Mouse (Mus musculus) cerebellum, postnatal 4 days (tissue): Measurements from ENCODE around the gene Edn2.

Experiments used
- DNase-seq, 2 experiments: peaks; one replicate each; pipeline ENCODE4 v3.0.0; 2022; ENCODE audit warnings: low spot score in 2 of 2, mixed read lengths in 1 of 2

The Edn2 gene

GRCm38 (mm10) chr4:120161166-120161949, at the start of gene Edn2:
Gene Edn2 (plus strand): TSS chr4:120161206.
- no peak for DNase-seq

GRCm38 (mm10) chr4:120115516-120115915, 45.5 kb upstream of the Edn2 start:
- no peak for DNase-seq

DNA sequence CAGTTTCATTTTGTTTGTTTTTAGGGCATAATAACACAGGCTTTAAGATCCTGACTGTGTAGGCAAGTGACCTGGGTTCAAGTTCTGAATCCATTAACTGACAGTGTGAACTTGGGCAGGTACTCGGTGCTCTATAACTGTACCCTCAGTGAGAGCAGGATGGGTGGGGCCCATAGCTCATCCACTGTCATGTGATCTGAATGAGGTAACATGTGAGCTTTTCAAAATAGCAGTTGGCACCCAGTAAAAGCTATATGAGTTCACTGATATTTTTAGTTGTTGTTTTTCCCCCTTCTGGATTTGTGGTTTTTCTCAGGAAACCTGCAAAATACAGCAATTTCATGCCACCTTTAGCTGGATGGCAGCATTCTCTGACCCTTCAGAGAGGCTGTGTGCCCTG, 44.7 kb upstream of the Edn2 start:
- no peak for DNase-seq

- DNase-seq, result peak; percentile 54 to 82
Measured at GRCm38 (mm10) chr4:120120276-120120675, 40.7 kb upstream of the Edn2 start.

DNA sequence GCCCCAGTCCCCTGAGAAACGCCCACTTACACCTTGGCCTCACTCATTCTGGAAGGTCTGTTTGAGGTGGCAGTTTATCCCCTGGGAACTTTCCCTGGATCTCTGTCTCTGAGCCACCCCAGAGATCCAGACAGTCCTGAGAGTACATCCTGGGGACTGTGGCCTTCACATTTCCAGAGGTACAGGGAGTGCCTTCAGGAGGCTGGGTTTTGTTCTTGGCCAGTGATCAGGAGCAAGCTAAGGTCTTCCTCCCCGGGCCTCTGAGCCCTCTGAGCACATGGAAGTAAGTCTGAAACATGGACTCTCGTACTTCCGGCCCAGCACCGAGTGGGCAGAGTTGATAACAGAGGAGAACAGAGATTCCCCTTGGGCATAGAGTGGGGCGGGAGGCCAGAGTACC, 36.4 kb upstream of the Edn2 start:
- no peak for DNase-seq

- no peak for DNase-seq
Measured at GRCm38 (mm10) chr4:120126047-120126446, 35.0 kb upstream of the Edn2 start.

DNA sequence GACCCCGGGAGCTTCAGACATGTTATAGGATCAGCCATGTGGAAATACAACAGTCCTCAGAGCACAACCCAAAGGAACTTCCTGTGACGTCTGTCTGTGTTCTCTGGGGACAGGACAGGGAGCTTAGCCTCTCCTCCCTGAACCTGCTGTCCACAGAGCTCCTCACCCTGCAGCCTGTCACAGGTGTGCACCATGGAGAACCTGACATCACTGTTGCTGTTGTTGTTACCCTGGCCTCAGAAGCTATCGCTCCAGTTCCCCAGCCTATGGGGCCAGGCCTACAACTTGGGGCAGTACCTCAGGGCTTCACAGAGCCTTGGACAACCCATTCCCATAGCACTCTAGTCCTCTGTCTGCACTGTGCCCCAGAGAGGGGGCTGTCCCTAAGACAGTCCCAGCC, 33.7 kb upstream of the Edn2 start:
- DNase-seq, result no peak

GRCm38 (mm10) chr4:120128033-120128432, 33.0 kb upstream of the Edn2 start:
- peak in 1 of 2 experiments; percentile 54 for DNase-seq

- peak in 1 of 2 experiments; percentile 66 for DNase-seq
Measured at GRCm38 (mm10) chr4:120129233-120129885, 31.6 kb upstream of the Edn2 start.

GRCm38 (mm10) chr4:120130926-120131325, 30.1 kb upstream of the Edn2 start:
- DNase-seq, result no peak

- peak; percentile 49 to 86 for DNase-seq
Measured at GRCm38 (mm10) chr4:120131441-120132220, 29.4 kb upstream of the Edn2 start.

DNA sequence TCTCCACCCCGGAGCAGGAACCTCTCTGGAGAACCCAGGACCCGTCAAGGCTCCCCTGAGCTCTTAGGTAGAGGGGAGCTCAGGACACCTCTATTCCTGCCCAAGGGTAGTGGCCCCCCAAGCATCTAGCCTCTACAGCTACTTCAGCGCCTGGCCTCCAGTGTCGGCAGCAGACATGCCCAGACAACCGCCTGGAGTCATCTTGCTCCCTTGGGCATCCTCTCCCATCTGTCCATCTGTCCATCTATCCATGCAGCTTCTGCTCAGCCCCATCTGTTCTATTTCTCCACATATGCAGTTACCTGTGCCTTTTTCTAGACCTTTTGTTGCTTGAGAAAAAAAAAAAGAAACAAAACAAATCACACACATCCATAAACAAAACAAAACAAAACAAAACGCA, 26.8 kb upstream of the Edn2 start:
- no peak for DNase-seq

GRCm38 (mm10) chr4:120141810-120142209, 19.2 kb upstream of the Edn2 start:
- DNase-seq, result no peak

DNA sequence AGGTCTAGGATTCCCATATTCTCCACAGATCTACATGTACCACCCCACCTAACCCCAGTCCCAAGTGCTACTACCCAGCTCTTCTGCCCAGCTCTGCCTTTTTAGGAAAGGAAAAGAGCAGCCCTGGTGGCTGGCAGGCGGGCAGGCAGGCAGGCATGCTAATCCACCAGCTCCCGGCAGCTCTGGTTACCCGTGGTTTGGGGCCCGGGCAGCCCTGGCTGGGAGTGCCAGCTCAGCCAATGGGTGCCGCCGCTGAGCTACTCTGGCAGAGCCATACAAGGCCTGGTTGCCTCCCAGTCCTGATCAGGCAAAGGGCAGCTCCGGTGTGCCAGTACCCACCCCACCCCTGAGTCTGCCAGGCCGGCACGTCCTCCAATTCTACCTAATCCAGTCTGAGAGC, 18.1 kb upstream of the Edn2 start:
- no peak for DNase-seq

DNA sequence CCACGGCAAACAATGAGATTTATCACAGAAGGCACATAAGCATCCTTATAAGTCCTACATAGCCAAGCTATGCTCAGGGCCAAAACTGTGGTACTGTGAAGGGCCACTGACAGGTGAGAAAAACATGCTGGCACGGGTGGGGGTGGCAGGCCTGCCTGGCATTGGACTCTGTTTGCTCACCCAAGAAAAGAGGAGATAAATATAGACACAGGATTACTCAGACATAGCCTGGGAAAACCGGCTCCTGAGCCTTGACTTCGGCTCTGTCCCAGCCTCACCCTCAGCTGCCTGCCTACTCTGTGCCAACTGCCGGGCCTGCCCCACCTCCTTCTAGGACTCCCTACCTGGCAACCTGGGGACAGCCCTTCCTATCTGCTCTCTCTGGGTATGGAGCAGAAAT, 16.7 kb upstream of the Edn2 start:
- DNase-seq, result no peak

DNA sequence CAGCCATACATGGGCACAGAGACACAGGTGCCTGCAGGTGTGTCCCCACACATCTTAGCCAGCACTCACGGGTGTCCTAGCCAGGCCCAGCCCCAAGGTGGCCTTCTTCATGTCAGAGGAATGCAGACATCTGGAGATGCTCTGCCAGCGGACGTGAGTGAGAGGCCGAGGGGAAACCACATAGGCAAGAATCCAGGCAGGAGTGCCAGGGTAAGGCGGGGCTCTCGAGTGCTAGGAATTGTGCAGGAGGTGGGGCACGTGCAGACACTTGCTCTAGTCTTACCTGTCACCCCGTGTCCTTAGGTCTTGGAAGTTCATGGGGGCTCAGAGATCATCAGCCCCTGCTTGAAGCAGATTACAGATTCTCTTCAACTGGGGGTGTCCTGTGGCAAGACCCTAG, 15.1 kb upstream of the Edn2 start:
- DNase-seq, result no peak

- DNase-seq, result peak; percentile 45 to 66
Measured at GRCm38 (mm10) chr4:120148291-120149141, 12.5 kb upstream of the Edn2 start.

DNA sequence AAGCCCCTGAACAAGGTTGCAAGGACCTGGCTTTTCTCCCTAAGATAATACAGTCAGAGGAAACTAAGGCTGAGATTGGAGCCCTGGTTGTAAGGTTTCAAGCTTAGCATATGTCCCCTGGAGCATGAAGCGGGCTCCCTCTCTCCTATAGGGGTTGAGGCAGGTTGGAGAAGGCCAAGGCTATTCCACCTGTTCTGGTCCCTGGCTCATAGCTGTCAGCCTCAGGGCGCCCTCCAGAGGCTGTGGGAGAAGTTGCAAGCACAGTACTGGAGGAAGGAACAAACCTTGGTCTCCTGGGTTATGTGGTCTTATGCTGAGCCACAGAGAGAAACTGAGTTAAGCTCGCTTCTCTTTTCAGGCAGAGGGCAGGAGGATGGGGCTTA, 11.9 kb upstream of the Edn2 start:
- no peak for DNase-seq

- DNase-seq, result no peak
Measured at GRCm38 (mm10) chr4:120150345-120150920, 10.6 kb upstream of the Edn2 start.

DNA sequence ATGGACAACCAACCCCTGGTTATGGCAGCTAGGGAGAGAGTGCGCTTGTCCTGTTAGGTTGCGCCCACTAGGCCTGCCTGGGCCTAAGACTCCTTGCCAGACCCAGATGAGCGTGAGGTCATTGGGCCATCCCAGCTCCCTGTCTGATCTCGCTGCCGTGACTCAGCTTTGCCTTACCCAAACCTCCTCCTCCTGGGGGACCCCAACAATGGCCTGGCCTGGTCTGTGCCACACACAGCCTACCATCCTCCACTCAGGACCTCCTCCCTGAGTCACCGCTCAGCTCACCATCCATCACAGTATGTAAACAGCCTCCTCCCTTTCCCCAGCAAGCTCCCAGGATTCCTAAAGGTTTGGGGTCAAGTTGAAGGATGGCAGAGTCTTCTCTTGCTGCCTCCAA, 9.1 kb upstream of the Edn2 start:
- DNase-seq, result no peak

DNA sequence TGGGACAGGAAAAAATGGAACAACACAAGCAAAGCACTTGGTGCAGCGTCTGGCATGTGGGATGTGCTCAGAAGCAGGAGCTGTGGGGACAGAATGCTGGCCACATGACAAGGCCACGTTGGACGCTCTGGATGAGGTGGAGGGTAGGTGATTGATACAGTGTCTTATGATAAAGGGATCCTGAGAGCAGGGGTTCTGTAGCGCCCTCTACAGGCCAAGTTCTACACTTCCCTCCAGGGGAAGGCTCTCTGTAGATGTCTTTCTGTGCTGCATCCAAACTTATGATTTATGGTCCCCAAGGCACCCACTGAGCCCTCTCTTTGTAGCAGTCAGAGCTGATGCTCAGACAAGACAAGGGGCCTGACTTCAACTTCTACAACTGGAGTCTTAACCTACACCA, 8.4 kb upstream of the Edn2 start:
- no peak for DNase-seq
